Mouse (Mus musculus) lung, adult 2 months (tissue): ENCODE measurements around the gene Slc17a9.
A peak's percentile ranks its signal among the peaks of the same experiment; 100 is the strongest.

Experiments
- CTCF ChIP-seq: fragments of 200-500 bp; IDR thresholded peaks from 2 replicates; pipeline ENCODE4 v1.5.1; 2011; ENCODE audit warnings: mild to moderate bottlenecking, low read length, control low read depth; ENCODE audit not compliant: insufficient read depth
- POLR2A ChIP-seq: fragments of 200-500 bp; IDR thresholded peaks from 2 replicates; pipeline ENCODE4 v1.6.1; 2011; ENCODE audit warnings: low read depth, mild to moderate bottlenecking, control low read depth, low read length, borderline replicate concordance; ENCODE audit errors: extremely low read depth

GRCm38 (mm10) chr2:180791674-180792073 lies 66.6 kb downstream of the Slc17a9 start:
- TF ChIP-seq CTCF (peak; percentile 79), POLR2A (no peak)
